Mouse (Mus musculus) limb, embryonic 14.5 days (tissue): Measurements from ENCODE around the gene Carns1. TPM values are rescaled to one million over a fixed set of nuclear protein-coding genes. Genes with fewer than 3 reads are reported as not detected.

ENCODE experiments used
- ATAC-seq: fragments of 200-750 bp; cut with Nextera tagmentation; 2 replicates; pipeline ENCODE4 v1.8.0; 2017; ENCODE audit warnings: low read depth, moderate number of reproducible peaks, moderate TSS enrichment; ENCODE audit not compliant: low FRiP score
- DNase-seq: peaks from one replicate; pipeline ENCODE4 v3.0.0-alpha.2; 2015; ENCODE audit warnings: low spot score
- H3K27ac ChIP-seq: fragments of 300-500 bp; sonication (generic); replicated peaks from 2 replicates; pipeline ENCODE4 v1.5.1; 2014; ENCODE audit warnings: low read depth, mild to moderate bottlenecking, low read length, moderate library complexity, mixed read lengths
- H3K27me3 ChIP-seq: fragments of 300-500 bp; sonication (generic); 2 replicates; pipeline ENCODE4 v1.6.1; 2014; ENCODE audit warnings: low read length, mixed read lengths; ENCODE audit not compliant: control insufficient read depth, insufficient read depth
- H3K36me3 ChIP-seq: fragments of 300-500 bp; sonication (generic); 2 replicates; pipeline ENCODE4 v1.6.1; 2014; ENCODE audit warnings: mild to moderate bottlenecking, low read length, moderate library complexity, mixed read lengths; ENCODE audit not compliant: control insufficient read depth, insufficient read depth
- H3K4me1 ChIP-seq: fragments of 300-500 bp; sonication (generic); 2 replicates; pipeline ENCODE4 v1.6.1; 2014; ENCODE audit warnings: antibody characterized with exemption, low read length, mixed read lengths; ENCODE audit not compliant: control insufficient read depth, insufficient read depth
- H3K4me2 ChIP-seq: fragments of 300-500 bp; sonication (generic); replicated peaks from 2 replicates; pipeline ENCODE4 v1.6.1; 2014; ENCODE audit warnings: low read depth, mild to moderate bottlenecking, low read length, moderate library complexity; ENCODE audit not compliant: severe bottlenecking
- H3K4me3 ChIP-seq: fragments of 300-500 bp; sonication (generic); replicated peaks from 2 replicates; pipeline ENCODE4 v1.5.1; 2014; ENCODE audit warnings: low read length
- H3K9ac ChIP-seq: fragments of 300-500 bp; sonication (generic); 2 replicates; pipeline ENCODE4 v1.6.1; 2014; ENCODE audit warnings: mild to moderate bottlenecking, low read depth, low read length, moderate library complexity; ENCODE audit not compliant: severe bottlenecking
- H3K9me3 ChIP-seq: fragments of 300-500 bp; sonication (generic); 2 replicates; pipeline ENCODE4 v1.6.1; 2016; ENCODE audit warnings: low read length; ENCODE audit not compliant: control insufficient read depth
- POLR2A ChIP-seq: fragments of 200-500 bp; IDR thresholded peaks from 2 replicates; pipeline ENCODE4 v1.8.0; 2012; ENCODE audit warnings: inconsistent platforms, mild to moderate bottlenecking, moderate library complexity, borderline replicate concordance; ENCODE audit not compliant: insufficient read depth, insufficient read length; ENCODE audit errors: extremely low read depth
- WGBS: fragments of 180-500 bp; shearing (Covaris S2); extraction: QIAGEN DNeasy Blood & Tissue Kit; methylation state at CpG from one replicate; pipeline ENCODE4 v1.1.7; 2014; 5-methylcytosine and 5-hydroxymethylcytosine counted together
- polyA plus RNA-seq, 2 experiments: library from polyadenylated mRNA; depleted of rRNA in 1 of 2; stranded (reverse) in 1 of 2; unstranded in 1 of 2; fragments of >200 nt; fragmentation: Nextera tagmentation in 1 of 2; extraction: Ambion mirVana in 1 of 2; gene quantifications; 2 replicates each; pipeline versions ENCODE4 v1.2.1 to v1.2.3; 2012 to 2014

Carns1 gene
- polyA plus RNA-seq, 2 experiments = 1.8 to 2.6 TPM

DNA sequence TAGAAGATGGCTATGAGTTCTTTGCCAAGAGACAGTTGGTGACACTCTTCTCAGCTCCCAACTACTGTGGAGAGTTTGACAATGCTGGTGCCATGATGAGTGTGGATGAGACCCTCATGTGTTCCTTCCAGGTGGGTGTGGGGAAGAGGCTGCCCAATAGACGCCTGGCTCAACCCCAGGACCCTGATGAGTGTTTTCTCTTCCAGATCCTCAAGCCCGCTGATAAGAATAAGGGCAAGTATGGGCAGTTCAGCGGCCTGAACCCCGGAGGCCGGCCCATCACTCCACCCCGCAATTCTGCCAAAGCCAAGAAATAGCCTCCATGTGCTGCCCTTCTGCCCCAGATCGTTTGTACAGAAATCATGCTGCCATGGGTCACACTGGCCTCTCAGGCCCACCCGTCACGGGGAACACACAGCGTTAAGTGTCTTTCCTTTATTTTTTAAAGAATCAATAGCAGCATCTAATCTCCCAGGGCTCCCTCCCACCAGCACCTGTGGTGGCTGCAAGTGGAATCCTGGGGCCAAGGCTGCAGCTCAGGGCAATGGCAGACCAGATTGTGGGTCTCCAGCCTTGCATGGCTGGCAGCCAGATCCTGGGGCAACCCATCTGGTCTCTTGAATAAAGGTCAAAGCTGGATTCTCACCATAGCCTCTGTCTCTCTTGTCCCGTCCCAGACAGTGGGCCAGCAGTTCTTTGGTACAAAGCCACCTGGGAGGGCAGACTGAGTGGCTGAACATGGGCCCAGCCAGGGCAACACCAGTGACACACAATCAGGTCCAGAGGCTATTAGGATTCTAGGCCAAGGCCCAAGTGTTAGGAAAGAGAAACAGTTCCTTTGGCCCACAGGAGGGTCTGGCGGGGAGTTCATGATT is 19.7 kb upstream of the Carns1 start:
- H3K4me2 ChIP-seq = no peak overlapping the region
- H3K27me3 ChIP-seq = no peaks in the 10 kb centered on the region
- WGBS = 85% methylated on average over 12 of the region's 12 CpGs
- H3K9me3 ChIP-seq = no peaks in the 10 kb centered on the region
- ATAC-seq (no peak), DNase-seq (no peak)
- TF ChIP-seq POLR2A = no peak
- no peak overlapping the region for H3K4me3 ChIP-seq
- no peak overlapping the region for H3K9ac ChIP-seq
- peaks cover 70% of the 10 kb centered on the region for H3K36me3 ChIP-seq
- H3K27ac ChIP-seq = no peak overlapping the region
- peaks cover 16% of the 10 kb centered on the region for H3K4me1 ChIP-seq

DNA sequence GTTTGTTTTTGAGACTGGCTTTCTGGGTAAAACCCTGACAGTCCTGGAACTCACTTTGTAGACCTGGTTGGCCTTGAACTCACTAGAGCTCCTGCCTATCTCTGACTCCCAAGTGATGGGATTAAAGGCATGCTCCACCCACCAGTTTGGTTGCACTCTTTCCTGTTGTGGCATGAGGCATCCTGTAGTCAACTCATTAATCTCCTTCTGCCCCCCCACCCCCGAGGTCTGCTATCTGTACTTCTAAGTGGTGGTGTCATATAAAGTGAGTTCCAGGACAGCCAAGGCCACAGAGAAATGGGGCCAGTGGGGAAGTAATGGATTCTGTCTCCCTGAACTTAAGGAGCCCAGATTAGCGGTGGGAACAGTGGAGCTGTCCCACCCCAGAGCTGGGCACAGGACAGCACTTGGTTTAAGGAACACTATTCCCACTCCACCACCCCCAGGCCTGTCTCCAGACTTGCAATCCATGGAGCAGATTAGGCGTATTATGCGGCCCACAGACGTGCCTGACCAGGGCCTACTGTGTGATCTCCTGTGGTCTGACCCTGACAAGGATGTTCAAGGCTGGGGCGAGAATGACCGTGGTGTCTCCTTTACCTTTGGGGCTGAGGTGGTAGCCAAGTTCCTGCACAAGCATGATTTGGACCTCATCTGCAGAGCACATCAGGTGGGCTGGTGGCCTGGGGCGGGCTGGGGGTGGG is 18.9 kb upstream of the Carns1 start:
- DNase-seq (no peak), ATAC-seq (no peak)
- 82% methylated on average over 8 of the region's 8 CpGs for WGBS
- TF ChIP-seq POLR2A = no peak
- H3K27ac ChIP-seq = no peak overlapping the region
- H3K4me3 ChIP-seq = no peak overlapping the region
- peaks cover 15% of the 10 kb centered on the region for H3K4me1 ChIP-seq
- no peaks in the 10 kb centered on the region for H3K9me3 ChIP-seq
- H3K4me2 ChIP-seq = no peak overlapping the region
- H3K27me3 ChIP-seq = no peaks in the 10 kb centered on the region
- H3K9ac ChIP-seq = no peak overlapping the region
- H3K36me3 ChIP-seq = peaks cover 62% of the 10 kb centered on the region

DNA sequence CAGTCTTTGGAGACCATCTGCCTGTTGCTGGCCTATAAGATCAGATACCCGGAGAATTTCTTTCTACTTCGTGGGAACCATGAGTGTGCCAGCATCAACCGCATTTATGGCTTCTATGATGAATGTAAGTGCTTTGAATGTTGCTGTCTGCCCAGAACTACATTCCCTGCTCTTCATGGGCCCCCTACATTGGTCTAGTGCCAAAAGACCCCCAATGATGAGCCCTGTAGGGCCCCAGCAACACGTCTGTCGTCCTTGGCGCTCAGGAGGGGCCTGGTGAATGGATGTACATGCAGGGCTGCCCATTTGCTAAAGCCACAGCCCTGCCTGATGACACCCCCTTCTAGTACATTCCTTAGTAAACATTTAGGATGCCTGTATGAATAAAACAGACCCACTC is 17.9 kb upstream of the Carns1 start:
- Histone ChIP-seq H3K27me3 (no peaks in the 10 kb centered on the region), H3K4me3 (peak overlapping the region; percentile 97), H3K9me3 (no peaks in the 10 kb centered on the region), H3K36me3 (peaks cover 52% of the 10 kb centered on the region), H3K4me1 (peaks cover 15% of the 10 kb centered on the region), H3K4me2 (peak overlapping the region; percentile 87), H3K9ac (peak overlapping the region; percentile 97), H3K27ac (no peak overlapping the region)
- DNase-seq (no peak), ATAC-seq (no peak)
- 61% methylated on average over 6 of the region's 6 CpGs for WGBS
- no peak for TF ChIP-seq POLR2A

DNA sequence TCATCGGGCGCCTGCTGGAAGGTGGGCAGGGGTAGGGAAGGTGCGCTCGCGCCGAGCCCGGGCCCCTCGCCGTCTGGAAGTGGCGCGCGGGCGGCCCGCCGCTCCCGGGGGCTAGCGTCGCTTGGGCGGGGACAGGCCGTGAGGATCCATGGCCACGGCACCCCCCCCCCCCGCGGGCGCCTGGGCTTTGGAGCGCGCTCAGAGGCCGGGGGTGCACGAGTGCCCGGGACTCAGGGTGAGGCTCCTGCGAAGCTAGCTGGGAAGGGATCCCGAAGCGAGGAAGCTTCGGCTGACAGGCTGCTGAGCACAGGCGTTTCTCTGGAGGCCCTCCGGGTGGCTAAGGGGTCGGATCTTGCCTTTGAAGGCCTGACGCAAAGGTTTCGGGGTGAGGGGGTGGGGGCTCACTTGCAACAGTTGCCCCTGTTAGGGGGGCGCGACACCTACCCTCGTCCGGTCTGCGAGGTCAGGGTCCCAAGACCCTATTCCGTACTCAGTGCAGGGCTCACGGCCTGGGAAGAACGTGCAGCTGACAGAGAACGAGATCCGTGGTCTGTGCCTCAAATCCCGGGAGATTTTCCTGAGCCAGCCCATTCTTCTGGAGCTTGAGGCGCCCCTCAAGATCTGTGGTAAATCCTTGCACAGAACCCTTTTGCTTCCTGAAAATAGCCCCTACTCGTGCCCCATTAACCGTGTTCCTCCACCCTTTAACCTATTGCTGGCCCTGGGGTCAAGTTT is 17.1 kb upstream of the Carns1 start:
- TF ChIP-seq POLR2A = no peak
- H3K4me2 ChIP-seq = peak overlapping the region; percentile 87
- WGBS = under 1% methylated on average over 41 of the region's 52 CpGs
- H3K27me3 ChIP-seq = no peaks in the 10 kb centered on the region
- H3K4me3 ChIP-seq = peak overlapping the region; percentile 97
- peak overlapping the region; percentile 97 for H3K9ac ChIP-seq
- peaks cover 15% of the 10 kb centered on the region for H3K4me1 ChIP-seq
- H3K36me3 ChIP-seq = peaks cover 45% of the 10 kb centered on the region
- DNase-seq (no peak), ATAC-seq (no peak; the same call in 1 of the 2 replicates)
- H3K27ac ChIP-seq = peak overlapping the region; percentile 93
- no peaks in the 10 kb centered on the region for H3K9me3 ChIP-seq
